Mouse (Mus musculus): ENCODE measurements at regions not wholly inside any gene's neighbourhood (a gene's known extent, or its start where the extent isn't known, plus 50 kb on each side); places are given as distances from the start of the nearest gene placed in this dataset.

DNA sequence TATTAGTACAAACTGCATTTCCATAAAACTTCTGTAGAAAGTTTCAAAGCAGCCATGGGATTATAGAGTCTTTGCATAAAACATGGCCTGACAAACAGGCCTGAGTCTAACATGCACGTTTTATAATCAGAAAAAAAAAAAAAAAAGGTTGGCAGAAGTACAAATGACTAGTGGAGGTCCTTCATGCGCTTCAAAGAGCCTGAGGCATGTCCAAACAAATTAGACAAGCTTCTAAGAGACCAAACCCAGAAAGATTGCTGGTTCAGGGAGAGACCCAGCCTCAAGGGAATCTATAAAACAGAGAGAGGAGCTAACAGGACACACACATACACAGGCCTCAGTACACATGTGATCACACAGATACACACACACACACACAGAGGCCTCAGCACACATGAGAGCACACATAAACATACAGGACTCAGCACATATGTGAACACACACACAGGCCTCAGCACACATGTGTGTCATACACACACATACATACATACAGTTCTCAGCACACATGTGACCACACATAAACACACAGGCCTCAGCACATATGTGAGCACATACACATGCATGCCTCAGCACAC, 57.0 kb upstream of the Gnaq start:
- DNase-seq: no peak

DNA sequence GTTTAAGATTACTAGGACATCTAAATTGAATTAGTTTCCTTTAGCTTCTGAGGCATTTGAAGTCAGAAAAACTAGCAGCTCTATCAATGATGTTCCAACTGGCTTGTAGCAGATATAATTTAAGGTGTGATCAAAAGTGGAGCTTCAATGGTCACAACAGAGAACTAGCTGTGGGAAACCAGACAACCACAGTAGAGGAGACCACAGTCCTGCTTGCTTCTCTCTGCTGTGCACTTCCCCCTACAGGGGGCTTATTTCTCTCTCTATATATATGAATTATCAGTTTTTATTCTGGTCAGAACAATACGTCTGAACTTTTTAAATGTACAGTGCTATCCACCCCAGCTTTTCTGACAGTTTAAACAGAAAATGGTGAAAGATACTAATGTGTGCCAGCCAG, 57.6 kb upstream of the Gnaq start:
- no peak for DNase-seq

DNA sequence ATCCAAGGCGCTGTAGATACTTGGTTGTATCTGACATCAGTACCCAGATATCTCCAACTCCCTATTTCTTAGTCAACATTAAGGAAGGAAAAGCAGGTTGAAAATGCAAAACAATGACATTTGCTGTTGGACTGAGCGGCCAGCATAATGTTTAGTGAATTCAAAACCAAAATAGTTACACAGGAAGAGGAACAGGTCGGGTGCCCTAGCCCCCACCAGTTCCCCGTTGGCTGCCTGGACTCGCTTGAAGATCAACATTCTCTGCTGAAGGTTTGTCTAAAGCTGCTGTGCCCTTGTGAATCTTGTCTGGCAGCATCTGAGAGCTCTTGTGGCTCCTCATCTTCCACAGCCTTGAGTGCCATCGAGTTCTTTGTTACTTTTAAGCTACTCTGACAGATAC, 65.3 kb upstream of the Gnaq start:
- DNase-seq: no peak

DNA sequence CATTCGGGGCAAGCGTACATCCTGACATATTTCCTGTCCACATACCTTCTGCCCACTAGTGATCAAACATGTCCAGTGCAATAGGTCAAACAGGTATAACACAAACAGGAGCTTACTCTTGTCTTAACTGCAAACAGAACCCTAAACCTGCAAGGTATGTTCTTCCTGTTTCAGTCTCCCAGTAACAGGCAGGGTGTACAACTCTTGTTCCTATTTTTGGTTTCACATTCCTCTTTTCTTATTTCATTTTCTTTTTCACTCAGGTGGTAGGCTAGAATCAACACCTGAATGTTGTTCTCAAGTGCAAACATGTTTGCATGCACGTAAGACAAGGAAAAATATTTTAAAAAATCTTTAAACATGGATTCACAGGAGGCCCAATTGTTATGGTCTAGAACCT, 67.7 kb upstream of the Gnaq start:
- DNase-seq: no peak

DNA sequence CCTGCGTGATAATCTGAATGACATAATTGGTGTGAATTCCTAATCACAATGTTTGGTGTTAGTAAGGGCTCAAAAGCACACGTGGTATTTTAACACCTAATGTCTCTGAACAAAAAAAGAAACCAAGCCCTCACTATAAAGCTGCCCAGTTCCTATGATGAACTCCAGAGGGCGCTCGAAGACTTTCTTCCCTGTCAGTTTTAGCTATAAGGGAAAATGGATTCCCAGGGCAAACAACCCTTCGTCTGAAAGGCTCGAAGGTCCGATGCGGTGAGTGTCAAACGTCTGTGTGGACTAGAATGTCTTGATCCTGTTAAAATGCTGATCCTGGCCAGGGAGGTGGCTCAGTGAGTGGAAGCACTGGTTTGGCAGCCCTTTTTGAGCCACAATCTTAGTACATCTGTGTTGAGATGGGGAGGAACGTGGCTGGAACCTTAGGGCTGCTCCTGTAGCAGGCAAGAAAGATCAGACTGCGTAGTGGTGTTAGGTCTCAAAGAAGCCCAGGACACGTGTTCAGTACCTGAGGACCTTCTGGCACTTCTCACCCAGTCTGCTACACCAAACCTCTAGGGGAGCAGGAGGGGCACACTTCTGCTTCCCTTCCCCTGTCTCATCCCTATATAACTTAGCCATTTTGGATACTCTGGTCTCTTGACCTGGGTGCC, 68.6 kb upstream of the Gnaq start:
- DNase-seq: peak; percentile 79 to 92

DNA sequence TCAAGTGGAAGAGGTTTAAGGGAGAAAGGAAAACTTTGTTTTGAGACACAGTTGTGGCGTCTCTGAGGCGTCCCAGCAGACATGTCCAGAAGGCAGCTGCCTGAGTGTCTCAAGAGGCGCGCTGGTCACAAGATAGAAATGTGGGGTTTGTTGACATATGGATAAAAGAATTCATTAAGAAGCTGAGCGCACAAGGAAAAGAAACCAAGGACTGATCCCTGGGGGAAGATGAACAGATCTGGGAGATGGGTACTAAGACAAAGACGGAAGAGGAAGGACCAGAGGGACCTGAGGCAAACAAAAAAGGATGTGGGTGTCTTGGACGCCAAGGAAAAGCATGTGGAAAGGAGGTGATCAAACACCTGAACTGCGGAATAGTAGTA, 69.1 kb upstream of the Gnaq start:
- peak in 1 of 2 experiments; percentile 33 for DNase-seq

DNA sequence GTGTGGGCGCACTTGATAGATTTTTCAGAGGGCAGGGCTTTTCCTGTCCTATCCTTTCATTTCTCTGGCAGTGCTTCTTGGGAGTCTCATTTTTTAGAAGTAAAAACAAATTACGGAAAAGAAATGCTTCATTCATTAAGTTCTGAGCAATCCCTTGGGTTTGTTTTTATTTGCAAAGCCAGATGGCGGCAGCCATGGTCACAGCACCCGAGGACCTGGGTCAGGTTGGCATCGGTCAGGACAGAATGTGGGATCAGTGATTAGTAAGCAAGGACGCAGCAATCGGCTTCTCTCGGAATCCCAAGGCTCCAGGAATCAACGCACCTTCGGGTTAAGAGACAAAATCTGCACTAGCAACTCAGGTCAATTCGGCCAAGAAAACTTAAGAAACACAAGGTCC, 70.8 kb upstream of the Gnaq start:
- DNase-seq: no peak

DNA sequence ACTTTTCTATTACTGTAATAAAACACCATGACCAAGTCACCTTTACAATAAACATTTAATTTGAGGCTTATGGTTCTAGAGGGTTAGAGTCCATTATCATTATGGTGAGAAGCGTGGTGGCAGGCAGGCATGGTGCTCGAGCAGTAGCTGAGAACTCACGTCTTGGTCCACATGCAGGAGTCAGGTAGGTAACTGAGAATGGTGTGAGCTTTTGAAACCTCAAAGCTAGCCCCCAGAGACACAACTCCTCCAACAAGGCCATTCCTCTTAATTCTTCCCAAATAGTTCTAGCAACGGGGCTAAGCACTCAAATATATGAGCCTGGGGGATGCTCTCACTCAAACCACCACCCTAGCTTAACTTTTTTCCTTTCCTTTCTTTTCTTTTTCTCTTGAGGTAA, 73.6 kb upstream of the Gnaq start:
- DNase-seq: no peak

DNA sequence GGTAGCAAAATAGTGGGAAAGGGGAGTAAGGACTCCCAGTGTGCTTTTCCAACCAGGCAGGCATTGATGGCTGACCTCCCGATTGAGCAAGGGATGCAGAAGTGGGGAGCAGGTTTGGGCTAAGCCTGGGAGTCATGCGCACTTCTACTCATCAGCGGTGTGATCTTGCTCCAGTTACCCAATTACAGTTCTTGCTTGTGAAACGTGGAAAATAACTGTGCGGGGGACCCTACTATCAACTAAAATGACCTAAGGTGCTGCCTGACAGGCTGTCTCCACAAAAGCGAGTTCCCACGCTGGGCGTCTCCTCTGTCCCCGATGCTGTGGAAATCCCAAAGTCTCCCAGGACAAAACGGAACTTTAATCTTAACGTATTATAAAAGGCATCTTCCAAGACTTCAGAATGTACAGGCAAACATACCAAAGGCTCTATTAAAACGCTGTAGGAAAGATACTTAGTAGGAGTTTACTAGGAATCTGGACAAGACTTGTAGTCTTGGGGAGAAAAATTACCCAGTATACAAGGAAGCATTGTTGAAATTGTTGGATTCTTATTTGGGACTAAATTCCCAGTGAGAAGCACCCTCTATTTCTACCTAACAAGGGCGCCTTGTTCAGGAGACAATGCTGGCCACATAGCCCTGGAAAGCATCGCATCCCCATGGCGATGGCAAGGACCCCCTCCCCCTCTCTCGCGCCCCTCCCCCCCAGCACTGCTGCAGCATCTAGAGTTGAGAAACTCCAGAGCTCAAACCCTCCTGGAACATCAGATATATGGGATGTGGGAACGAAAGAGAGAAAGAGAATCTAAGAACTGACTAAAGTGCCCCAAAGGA, 65.6 kb upstream of the Cep78 start:
- peak; percentile 48 to 57 for DNase-seq

DNA sequence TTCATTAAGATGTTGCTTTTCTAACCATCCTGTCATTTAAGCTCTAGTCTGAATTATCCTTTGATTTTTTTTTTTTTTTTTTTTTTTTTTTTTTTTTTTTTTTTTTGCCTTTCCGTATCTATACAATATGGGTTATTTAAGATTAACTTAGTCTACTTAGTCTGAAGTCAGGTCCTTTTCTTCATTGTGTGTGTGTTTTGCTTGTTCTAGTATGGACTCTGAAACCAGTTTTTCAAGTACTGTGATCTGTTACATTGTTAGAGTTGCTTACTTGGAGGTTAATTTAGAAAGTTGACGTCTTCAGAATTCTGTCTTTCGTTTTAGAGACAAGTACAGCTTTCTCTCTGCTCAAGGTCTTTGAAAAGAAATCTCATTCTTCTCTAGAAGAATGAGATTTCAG, 64.9 kb upstream of the Cep78 start:
- no peak for DNase-seq

DNA sequence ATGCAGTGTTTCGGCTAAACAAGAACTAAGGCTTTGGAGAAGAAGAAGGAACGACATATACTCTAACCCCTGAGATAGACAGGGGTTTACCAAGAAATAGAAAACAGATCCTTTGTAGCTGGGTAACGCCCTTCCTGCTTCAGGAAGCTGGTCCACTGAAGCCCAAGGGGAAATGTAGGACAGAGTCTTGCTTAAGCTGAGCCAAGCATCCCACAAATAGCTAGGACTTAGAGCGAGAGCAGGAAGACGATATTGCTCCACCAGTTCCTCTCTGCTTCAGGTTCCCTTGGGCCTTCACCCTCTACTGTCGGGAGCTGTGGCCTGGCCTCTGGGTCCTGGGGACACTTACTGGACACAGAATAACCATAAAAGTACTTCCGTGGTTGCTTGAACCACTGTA, 62.2 kb upstream of the Cep78 start:
- DNase-seq: peak; percentile 47 to 79

DNA sequence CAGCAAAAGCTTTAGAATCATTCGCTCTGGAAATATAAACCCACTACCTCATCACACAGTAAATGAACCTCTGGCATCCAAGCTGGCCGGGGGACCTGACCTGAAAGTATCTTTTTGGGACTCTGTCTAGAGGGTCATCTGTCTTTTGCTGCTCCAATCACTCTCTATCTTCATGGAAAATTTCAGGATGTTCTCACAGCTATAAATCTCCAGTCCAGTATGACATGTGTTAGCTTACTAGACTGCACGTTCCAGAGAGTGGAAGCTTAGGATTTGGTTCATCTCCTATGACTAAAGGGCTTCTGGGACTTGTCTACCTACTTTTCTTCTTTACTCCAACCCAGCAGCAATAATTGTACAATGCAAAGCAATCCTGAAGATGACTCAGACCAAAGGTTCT, 60.5 kb upstream of the Cep78 start:
- DNase-seq: no peak

DNA sequence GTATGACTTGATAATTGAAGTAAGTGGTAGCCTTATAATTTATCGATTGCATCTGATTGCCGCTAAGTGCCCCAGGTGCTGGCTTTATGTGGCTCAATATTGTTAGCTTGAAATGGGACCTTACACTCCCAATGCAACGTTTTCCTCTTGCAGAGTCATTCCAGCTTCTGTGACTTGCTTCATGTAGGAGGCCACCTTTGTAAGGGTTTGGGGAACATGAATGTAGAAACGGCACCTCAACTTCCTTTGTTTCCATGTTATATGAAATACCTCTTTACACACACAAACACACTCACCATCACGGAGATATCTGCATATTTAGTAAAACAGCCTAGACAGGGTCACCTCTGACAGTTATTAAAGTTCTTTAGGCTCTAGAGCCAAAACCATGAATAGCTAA, 59.4 kb upstream of the Cep78 start:
- DNase-seq: no peak

DNA sequence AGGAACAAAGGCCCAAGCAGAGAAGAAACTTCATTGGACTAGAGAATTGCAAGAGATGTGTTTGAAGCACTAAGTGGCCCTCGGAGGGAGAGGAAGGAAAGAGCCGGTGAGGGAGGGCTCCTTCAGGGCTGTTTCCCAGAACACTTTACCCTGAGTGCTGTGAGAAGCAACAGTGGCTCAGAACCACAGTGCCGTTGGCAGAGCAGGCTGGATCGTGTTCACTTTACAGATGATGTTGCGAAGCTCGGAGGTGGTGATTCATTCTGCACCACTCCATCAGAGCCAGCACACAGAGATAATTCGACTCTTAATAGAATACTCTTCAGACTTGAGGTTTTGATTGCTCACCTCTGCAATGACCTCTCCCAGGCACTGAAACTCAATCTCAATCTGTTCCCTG, 58.2 kb upstream of the Cep78 start:
- no peak for DNase-seq

DNA sequence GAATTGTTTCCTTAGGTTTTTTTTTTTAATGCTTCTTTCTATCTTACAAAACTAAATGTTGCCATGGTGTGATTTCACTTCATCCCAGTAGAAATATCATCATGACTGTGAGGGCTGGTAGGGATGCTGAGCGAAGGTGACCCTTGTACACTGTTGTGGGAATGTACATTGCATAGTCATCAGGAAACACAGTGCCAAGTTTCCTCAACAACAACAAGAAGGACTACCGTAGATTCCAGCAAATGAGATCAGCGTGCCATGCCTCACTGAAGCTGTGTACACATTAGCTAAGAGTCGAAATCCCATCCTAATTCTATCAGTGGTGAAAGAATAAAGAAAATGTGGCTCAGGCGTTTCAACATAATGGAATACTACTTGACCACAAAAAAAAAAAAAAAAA, 57.1 kb upstream of the Cep78 start:
- no peak for DNase-seq

DNA sequence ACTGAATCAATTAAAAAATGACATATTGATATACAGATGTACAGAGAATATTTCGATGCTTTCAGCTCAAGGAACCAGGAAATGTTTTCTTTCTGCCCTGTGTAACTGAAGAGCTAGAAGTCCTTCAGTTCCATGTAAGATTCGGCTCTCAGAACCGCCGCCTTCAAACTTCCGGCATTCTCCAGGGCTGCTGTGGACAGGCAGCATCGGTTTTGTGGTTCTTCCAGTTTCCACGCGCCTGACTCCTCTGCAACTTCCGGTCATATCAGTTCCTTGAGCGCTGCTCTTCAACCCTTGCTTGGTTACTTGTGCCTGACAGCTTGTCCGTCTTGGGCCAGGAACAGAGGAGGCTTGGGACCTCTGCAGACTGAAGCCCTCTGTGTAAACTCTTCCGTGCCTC, 53.0 kb upstream of the Cep78 start:
- DNase-seq: no peak
